Mouse (Mus musculus): ENCODE results near the gene Msi2.
A peak's percentile ranks its signal among the peaks of the same experiment; 100 is the strongest.

The Msi2 gene

GRCm38 (mm10) chr11:88515736-88516583, 202.4 kb downstream of the Msi2 start:
- DNase-seq (ENCODE audit: low spot score in 2 of 2): no peak

GRCm38 (mm10) chr11:88515267-88515666, 203.0 kb downstream of the Msi2 start:
- no peak for DNase-seq (ENCODE audit: low spot score in 2 of 2)

- no peak for DNase-seq (ENCODE audit: low spot score in 2 of 2)
Observed at GRCm38 (mm10) chr11:88514151-88514926, 204.0 kb downstream of the Msi2 start.

- DNase-seq (ENCODE audit: low spot score in 2 of 2): peak; percentile 42 to 47
Observed at GRCm38 (mm10) chr11:88512580-88512979, 205.7 kb downstream of the Msi2 start.

GRCm38 (mm10) chr11:88510282-88510850, 207.9 kb downstream of the Msi2 start:
- no peak for DNase-seq (ENCODE audit: low spot score in 2 of 2)

GRCm38 (mm10) chr11:88509464-88509863, 208.8 kb downstream of the Msi2 start:
- DNase-seq (ENCODE audit: low spot score in 2 of 2): no peak

- DNase-seq (ENCODE audit: low spot score in 2 of 2): no peak
Observed at GRCm38 (mm10) chr11:88508133-88508532, 210.2 kb downstream of the Msi2 start.

GRCm38 (mm10) chr11:88506544-88507419, 211.5 kb downstream of the Msi2 start:
- no peak for DNase-seq (ENCODE audit: low spot score in 2 of 2)

- no peak for DNase-seq (ENCODE audit: low spot score in 2 of 2)
Observed at GRCm38 (mm10) chr11:88506109-88506508, 212.2 kb downstream of the Msi2 start.

- DNase-seq (ENCODE audit: low spot score in 2 of 2): no peak
Observed at GRCm38 (mm10) chr11:88502566-88502965, 215.7 kb downstream of the Msi2 start.

- no peak for DNase-seq (ENCODE audit: low spot score in 2 of 2)
Observed at GRCm38 (mm10) chr11:88498491-88498890, 219.8 kb downstream of the Msi2 start.

GRCm38 (mm10) chr11:88496460-88496859, 221.9 kb downstream of the Msi2 start:
- DNase-seq (ENCODE audit: low spot score in 2 of 2): no peak

- no peak for DNase-seq (ENCODE audit: low spot score in 2 of 2)
Observed at GRCm38 (mm10) chr11:88495759-88496158, 222.6 kb downstream of the Msi2 start.

GRCm38 (mm10) chr11:88495018-88495417, 223.3 kb downstream of the Msi2 start:
- DNase-seq (ENCODE audit: low spot score in 2 of 2): no peak

- no peak for DNase-seq (ENCODE audit: low spot score in 2 of 2)
Observed at GRCm38 (mm10) chr11:88493795-88494559, 224.3 kb downstream of the Msi2 start.

- DNase-seq (ENCODE audit: low spot score in 2 of 2): no peak
Observed at GRCm38 (mm10) chr11:88492585-88492984, 225.7 kb downstream of the Msi2 start.

GRCm38 (mm10) chr11:88489985-88490384, 228.3 kb downstream of the Msi2 start:
- peak; percentile 42 to 51 for DNase-seq (ENCODE audit: low spot score in 2 of 2)

- peak; percentile 37 to 50 for DNase-seq (ENCODE audit: low spot score in 2 of 2)
Observed at GRCm38 (mm10) chr11:88488941-88489724, 229.2 kb downstream of the Msi2 start.

GRCm38 (mm10) chr11:88488175-88488940, 230.0 kb downstream of the Msi2 start:
- DNase-seq (ENCODE audit: low spot score in 2 of 2): no peak

Data from heart, adult 9 months (tissue).